Mouse (Mus musculus) cortical plate, adult 2 months (tissue): Measurements from ENCODE around the gene Cables2.

Experiments used
- CTCF ChIP-seq: fragments of 200-500 bp; IDR thresholded peaks from 2 replicates; pipeline ENCODE4 v1.5.1; 2011; ENCODE audit warnings: mild to moderate bottlenecking, control low read depth, low read length; ENCODE audit not compliant: insufficient read depth; ENCODE audit errors: extremely low read depth
- POLR2A ChIP-seq: fragments of 200-500 bp; IDR thresholded peaks from 2 replicates; pipeline ENCODE4 v1.6.1; 2011; ENCODE audit warnings: mild to moderate bottlenecking, low read length, control low read depth; ENCODE audit not compliant: insufficient read depth; ENCODE audit errors: extremely low read depth

- no peak for TF ChIP-seq POLR2A
- no peak for TF ChIP-seq CTCF
Measured at GRCm38 (mm10) chr2:180228592-180228991, 44.7 kb downstream of the Cables2 start.
